Mouse (Mus musculus) kidney, embryonic 14.5 days (tissue): ENCODE results near the gene Haus5. TPM values are rescaled to one million over a fixed set of nuclear protein-coding genes. Genes with fewer than 3 reads are reported as not detected.
A peak's percentile ranks its signal among the peaks of the same experiment; 100 is the strongest.

Source experiments
- ATAC-seq: fragments of 200-750 bp; cut with Nextera tagmentation; 2 replicates; pipeline ENCODE4 v1.8.0; 2017; ENCODE audit warnings: moderate number of reproducible peaks, mild to moderate bottlenecking, moderate TSS enrichment, moderate library complexity; ENCODE audit not compliant: low FRiP score, low TSS enrichment
- H3K27ac ChIP-seq: fragments of 300-500 bp; sonication (generic); 2 replicates; pipeline ENCODE4 v1.5.1; 2014; ENCODE audit warnings: low read depth, mild to moderate bottlenecking, low read length, moderate library complexity, mixed read lengths
- H3K27me3 ChIP-seq: fragments of 300-500 bp; sonication (generic); 2 replicates; pipeline ENCODE4 v1.6.1; 2014; ENCODE audit warnings: mild to moderate bottlenecking, low read length; ENCODE audit not compliant: control insufficient read depth, insufficient read depth
- H3K36me3 ChIP-seq: fragments of 300-500 bp; sonication (generic); 2 replicates; pipeline ENCODE4 v1.6.1; 2014; ENCODE audit warnings: low read length, mixed read lengths; ENCODE audit not compliant: control insufficient read depth, insufficient read depth
- H3K4me1 ChIP-seq: fragments of 300-500 bp; sonication (generic); 2 replicates; pipeline ENCODE4 v1.6.1; 2014; ENCODE audit warnings: low read length, mixed read lengths; ENCODE audit not compliant: control insufficient read depth, insufficient read depth
- H3K4me2 ChIP-seq: fragments of 300-500 bp; sonication (generic); replicated peaks from 2 replicates; pipeline ENCODE4 v1.6.1; 2014; ENCODE audit warnings: low read depth, mild to moderate bottlenecking, low read length
- H3K4me3 ChIP-seq: fragments of 300-500 bp; sonication (generic); 2 replicates; pipeline ENCODE4 v1.5.1; 2014; ENCODE audit warnings: mild to moderate bottlenecking, low read length
- H3K9ac ChIP-seq: fragments of 300-500 bp; sonication (generic); 2 replicates; pipeline ENCODE4 v1.6.1; 2014; ENCODE audit warnings: low read depth, mild to moderate bottlenecking, low read length, moderate library complexity
- H3K9me3 ChIP-seq: fragments of 300-500 bp; sonication (generic); 2 replicates; pipeline ENCODE4 v1.6.1; 2016; ENCODE audit warnings: low read length; ENCODE audit not compliant: control insufficient read depth
- WGBS: fragments of 180-500 bp; shearing (Covaris S2); extraction: QIAGEN DNeasy Blood & Tissue Kit; methylation state at CpG from one replicate; pipeline ENCODE4 v1.1.7; 2014; 5-methylcytosine and 5-hydroxymethylcytosine counted together
- polyA plus RNA-seq: library from polyadenylated mRNA; unstranded; fragments of >200 nt; fragmentation: Nextera tagmentation; extraction: Ambion mirVana; gene quantifications from 2 replicates; pipeline ENCODE4 v1.2.1, GENCODE M21; 2014

The Haus5 gene
- polyA plus RNA-seq: 45.8 and 58.6 TPM in 2 replicates

DNA sequence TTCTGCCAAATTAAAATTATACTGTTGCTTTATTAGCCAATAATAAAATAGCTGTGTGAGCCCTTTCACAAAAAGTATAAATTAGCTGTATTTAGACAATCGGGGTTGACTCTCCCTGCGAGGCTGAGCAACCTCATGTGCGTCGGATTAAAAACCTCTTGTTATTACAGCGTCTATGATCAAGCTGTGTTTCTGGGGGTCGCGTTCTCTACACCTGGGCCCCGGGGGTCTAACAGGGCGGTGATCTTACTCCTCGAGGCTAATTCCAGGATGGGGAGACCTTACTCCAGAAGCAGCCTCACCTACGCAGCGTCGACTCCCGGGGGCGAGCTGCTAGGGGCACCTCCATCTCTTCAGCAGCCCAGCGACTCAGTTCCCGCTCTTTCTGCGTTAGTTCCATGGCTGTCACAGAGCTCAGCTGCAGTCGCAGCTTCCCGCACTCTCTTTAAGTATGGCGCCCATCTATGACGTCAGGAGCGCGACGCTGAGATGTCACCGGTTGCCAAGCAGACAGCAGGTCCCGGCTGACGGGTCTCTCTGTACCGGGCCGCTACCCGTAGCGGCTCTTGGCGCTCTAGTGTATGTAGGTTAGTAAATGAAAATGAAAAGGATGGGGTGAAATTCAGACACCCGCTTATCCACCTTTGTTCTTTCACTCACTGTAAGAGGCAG is at the start of gene Haus5:
Gene Haus5, minus strand, starts transcription at position 466 of the 672 bp plus-strand sequence.
- Histone ChIP-seq H3K4me1 (no peaks in the 10 kb centered on the region), H3K4me3 (peak within 1 kb of the TSS; percentile 78), H3K36me3 (peaks cover 24% of the 10 kb centered on the region), H3K27ac (no peak within 1 kb of the TSS; the same call in 1 of the 2 replicates), H3K4me2 (peak within 1 kb of the TSS; percentile 64), H3K9ac (peak within 1 kb of the TSS; percentile 77), H3K27me3 (no peaks in the 10 kb centered on the region), H3K9me3 (no peaks in the 10 kb centered on the region)
- ATAC-seq: peak; percentile 95
- under 1% methylated on average over 34 of the region's 34 CpGs for whole genome bisulfite sequencing

DNA sequence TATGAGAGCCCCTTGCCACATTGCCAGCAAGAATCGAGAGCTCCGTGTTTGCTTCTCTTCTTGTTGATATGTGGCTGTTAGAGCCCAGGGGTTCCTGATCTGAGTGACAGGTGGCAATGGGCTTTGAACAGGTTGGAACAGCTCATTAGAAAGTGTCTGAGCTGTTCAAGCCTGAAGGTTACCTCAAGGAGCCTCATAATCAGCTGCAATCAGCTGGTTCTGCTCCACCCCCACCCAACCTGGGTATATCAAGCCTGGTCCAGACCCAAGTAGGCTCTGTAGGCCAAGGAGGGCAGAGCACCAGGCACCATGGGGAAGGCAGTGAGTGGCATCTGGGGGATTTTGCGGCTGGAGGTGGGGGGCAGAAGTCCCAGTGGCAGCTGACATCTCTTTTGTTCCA is 47.1 kb upstream of the Haus5 start, which contains the start of gene Atp4a:
Gene Atp4a, plus strand, starts transcription at position 268 of the 400 bp plus-strand sequence.
- ATAC-seq: no peak
- WGBS: 75% methylated on average over 3 of the region's 3 CpGs
- H3K4me2 ChIP-seq: no peak within 1 kb of the TSS

DNA sequence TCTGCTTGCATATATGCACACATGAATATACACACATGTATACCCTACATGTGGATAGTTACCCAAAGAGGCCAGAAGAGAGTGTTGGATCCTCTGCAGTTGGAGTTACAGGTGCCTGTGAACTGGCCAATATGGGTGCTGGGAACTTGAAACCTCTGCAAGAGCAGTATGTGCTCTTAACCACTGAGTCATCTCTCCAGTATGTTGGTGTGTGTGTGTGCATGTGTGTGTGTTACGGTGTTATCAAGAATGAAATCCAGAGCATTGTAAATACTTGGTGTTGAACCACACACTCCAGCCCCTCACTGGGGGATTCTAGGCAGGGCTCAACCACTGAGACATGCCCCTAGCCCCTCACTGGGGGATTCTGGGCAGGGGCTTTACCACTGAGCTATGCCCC is 42.6 kb upstream of the Haus5 start:
- H3K4me3 ChIP-seq: no peak overlapping the region
- WGBS: 89% methylated on average over 1 of the region's 1 CpGs

More for the DNA sequence above, 47.1 kb upstream of the Haus5 start, which contains the start of gene Atp4a:
- no peak within 1 kb of the TSS for H3K9ac ChIP-seq
- no peak within 1 kb of the TSS for H3K27ac ChIP-seq
- H3K36me3 ChIP-seq: no peaks in the 10 kb centered on the region
- no peaks in the 10 kb centered on the region for H3K9me3 ChIP-seq
- H3K4me3 ChIP-seq: no peak within 1 kb of the TSS
- no peaks in the 10 kb centered on the region for H3K4me1 ChIP-seq
- H3K27me3 ChIP-seq: peaks cover 15% of the 10 kb centered on the region; the same call in 1 of the 2 replicates

DNA sequence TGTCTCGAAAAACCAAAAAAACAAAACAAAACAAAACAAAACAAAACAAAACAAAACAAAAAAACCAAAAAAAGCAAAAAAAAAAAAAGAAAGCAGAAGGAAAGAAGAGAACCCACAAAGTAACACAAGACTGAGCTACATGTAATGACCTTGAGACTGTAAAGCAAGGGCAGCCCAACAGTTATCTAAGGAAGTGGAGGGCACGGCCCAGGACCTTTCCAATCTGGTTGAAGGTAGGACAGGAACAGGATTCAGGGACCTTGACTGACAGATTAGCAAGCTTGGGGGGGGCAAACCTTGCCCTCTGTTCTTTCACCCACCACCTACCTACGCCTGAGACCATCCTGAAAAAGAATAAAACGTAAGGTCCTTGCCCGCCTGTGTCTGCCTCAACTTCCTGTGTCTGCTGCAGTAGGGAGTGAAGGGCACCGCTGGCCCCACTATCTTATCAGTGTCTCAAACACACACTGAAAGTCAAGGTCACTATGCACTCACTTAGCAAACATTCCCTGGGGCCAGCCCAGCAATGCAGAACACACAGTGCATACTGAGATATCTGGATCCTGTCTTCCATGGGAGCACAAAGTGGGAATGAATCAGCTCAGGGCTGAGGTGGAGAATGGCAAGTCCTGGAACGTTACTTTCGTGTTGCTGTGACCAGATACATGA is 41.6 kb upstream of the Haus5 start:
- no peaks in the 10 kb centered on the region for H3K36me3 ChIP-seq
- no peaks in the 10 kb centered on the region for H3K9me3 ChIP-seq
- H3K4me2 ChIP-seq: no peak overlapping the region
- ATAC-seq: no peak
- 78% methylated on average over 8 of the region's 8 CpGs for WGBS
- H3K27me3 ChIP-seq: no peaks in the 10 kb centered on the region
- H3K4me3 ChIP-seq: no peak overlapping the region
- H3K4me1 ChIP-seq: no peaks in the 10 kb centered on the region
- H3K9ac ChIP-seq: no peak overlapping the region
- H3K27ac ChIP-seq: no peak overlapping the region

More for the DNA sequence above, 42.6 kb upstream of the Haus5 start:
- ATAC-seq: no peak
- Histone ChIP-seq H3K9ac (no peak overlapping the region), H3K4me1 (no peaks in the 10 kb centered on the region), H3K9me3 (no peaks in the 10 kb centered on the region), H3K27ac (no peak overlapping the region), H3K27me3 (no peaks in the 10 kb centered on the region), H3K4me2 (no peak overlapping the region), H3K36me3 (no peaks in the 10 kb centered on the region)

DNA sequence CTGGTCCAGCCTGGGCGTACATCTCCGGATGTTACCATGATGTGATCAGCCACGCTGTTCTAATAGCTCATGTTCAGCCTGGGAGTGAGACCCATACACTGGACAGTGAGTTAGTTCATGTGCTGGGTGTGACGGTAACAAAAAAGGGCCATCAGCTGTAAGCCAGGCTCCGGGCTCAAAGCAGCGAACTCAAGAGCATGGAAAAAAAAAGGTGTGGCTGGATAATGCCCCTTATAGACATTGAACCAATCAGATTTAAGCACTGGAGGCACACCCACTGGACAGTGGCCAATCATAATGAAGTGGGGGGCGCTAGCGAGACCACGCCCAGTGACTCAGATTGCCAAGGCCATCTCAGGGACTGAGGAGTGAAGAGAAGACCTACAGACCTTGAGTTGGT is 33.8 kb upstream of the Haus5 start, which contains the start of gene 2200002J24Rik:
Gene 2200002J24Rik, plus strand, starts transcription at position 338 of the 400 bp plus-strand sequence.
- no peaks in the 10 kb centered on the region for H3K36me3 ChIP-seq
- no peaks in the 10 kb centered on the region for H3K4me1 ChIP-seq
- ATAC-seq: no peak
- H3K27ac ChIP-seq: no peak within 1 kb of the TSS
- no peak within 1 kb of the TSS for H3K4me3 ChIP-seq
- H3K4me2 ChIP-seq: no peak within 1 kb of the TSS
- no peaks in the 10 kb centered on the region for H3K9me3 ChIP-seq
- 39% methylated on average over 9 of the region's 9 CpGs for WGBS
- H3K27me3 ChIP-seq: no peaks in the 10 kb centered on the region
- H3K9ac ChIP-seq: no peak within 1 kb of the TSS

DNA sequence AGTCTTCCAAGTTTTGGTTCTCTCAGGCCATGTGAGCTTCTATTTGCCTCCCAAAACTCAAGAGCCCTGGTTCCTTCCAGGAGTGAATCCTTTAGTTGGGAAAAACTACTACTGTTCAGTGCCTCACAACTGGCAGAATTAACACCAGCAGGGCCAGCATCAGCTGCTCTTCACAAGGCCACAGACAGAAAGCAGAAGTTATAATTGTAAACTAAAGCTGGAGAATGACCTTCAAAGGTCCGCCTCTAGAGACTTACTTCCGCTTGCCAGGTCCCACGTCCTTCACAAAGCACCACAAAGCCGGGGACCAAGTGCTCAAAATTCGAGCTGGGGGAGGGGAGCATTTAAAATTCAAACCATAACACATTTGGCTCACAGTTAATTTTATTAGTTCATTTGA is 33.3 kb upstream of the Haus5 start:
- Histone ChIP-seq H3K9ac (no peak overlapping the region), H3K9me3 (no peaks in the 10 kb centered on the region), H3K4me2 (no peak overlapping the region), H3K4me1 (no peaks in the 10 kb centered on the region), H3K27me3 (no peaks in the 10 kb centered on the region), H3K27ac (no peak overlapping the region), H3K36me3 (no peaks in the 10 kb centered on the region), H3K4me3 (no peak overlapping the region)
- ATAC-seq: no peak
- WGBS: 72% methylated on average over 5 of the region's 5 CpGs

DNA sequence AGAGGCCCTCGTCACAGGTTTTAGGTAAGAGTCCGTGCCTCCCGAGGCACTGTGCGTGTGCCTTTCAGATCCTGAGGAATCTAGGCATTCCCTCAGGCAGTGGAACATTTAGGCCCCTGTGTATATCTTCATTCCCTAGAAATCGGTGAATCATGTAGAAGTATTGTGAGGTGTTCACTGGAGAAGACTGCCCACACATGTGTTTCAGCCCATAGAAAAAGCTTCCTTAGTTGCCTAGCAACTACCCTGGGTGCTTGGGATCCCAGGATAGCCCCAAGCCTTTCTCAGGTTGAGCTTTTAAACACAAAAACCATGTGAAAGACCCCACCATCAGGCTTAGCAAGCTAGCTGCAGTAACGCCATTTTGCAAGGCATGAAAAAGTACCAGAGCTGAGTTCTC is 23.5 kb upstream of the Haus5 start:
- Histone ChIP-seq H3K27ac (no peak overlapping the region), H3K27me3 (0 out of 2 replicates have a peak, but pooled peaks cover 7% of the 10 kb centered on the region), H3K4me1 (no peaks in the 10 kb centered on the region), H3K9ac (no peak overlapping the region), H3K4me3 (no peak overlapping the region), H3K36me3 (no peaks in the 10 kb centered on the region), H3K4me2 (no peak overlapping the region), H3K9me3 (no peaks in the 10 kb centered on the region)
- ATAC-seq: no peak
- WGBS: 66% methylated on average over 6 of the region's 6 CpGs

DNA sequence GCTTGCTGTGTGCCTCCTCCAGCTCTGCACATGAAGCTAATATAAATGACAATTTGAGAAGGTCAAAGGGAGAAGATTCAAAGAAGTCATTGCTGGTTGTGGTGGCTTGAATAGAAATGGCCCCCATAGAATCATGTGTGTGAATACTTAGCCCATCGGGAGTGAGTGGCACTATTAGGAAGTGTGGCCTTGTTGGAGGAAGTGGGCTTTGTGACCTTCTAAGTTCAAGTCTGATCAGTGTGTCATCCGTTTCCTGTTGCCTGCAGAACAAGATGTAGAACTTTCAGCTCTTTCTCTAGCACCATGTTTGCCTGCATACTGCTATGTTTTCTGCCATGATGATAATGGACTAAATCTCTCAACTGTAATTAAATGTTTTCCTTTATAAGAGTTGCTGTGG is 18.6 kb upstream of the Haus5 start:
- H3K4me1 ChIP-seq: no peaks in the 10 kb centered on the region
- no peaks in the 10 kb centered on the region for H3K9me3 ChIP-seq
- no peak overlapping the region for H3K27ac ChIP-seq
- H3K4me3 ChIP-seq: no peak overlapping the region
- 76% methylated on average over 2 of the region's 2 CpGs for WGBS
- H3K4me2 ChIP-seq: no peak overlapping the region
- 0 out of 2 replicates have a peak, but pooled peaks cover 7% of the 10 kb centered on the region for H3K27me3 ChIP-seq
- no peaks in the 10 kb centered on the region for H3K36me3 ChIP-seq
- H3K9ac ChIP-seq: no peak overlapping the region
- ATAC-seq: no peak

DNA sequence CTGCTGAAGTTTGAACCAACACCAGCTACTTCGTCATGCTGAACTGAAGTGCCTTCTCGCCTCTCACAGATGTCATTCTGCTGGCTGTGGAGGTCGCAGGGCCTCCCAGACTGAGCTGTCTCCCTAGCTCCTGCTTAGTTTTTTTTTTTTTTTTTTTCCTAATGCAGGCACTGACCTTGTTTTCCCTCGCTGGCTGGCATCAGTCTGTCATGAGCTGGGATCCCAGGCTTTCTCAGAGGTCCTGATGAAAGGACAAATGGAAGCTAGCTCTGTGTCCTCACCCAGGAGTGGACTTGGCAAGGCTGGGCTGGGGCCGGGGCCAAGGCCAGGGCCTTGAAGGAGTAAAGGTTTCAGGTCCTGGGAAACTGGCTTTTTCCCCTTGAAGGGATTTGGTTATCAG is 17.1 kb upstream of the Haus5 start:
- no peak overlapping the region for H3K4me3 ChIP-seq
- H3K4me1 ChIP-seq: no peaks in the 10 kb centered on the region
- no peaks in the 10 kb centered on the region for H3K27me3 ChIP-seq
- H3K4me2 ChIP-seq: no peak overlapping the region
- WGBS: 46% methylated on average over 5 of the region's 5 CpGs
- no peak for ATAC-seq
- no peaks in the 10 kb centered on the region for H3K36me3 ChIP-seq
- no peak overlapping the region for H3K27ac ChIP-seq
- no peaks in the 10 kb centered on the region for H3K9me3 ChIP-seq
- no peak overlapping the region for H3K9ac ChIP-seq
